Mouse (Mus musculus) neural tube, embryonic 15.5 days (tissue): ENCODE measurements around the gene Wsb1. TPM values are rescaled to one million over a fixed set of nuclear protein-coding genes. Genes with fewer than 3 reads are reported as not detected.
A peak's percentile ranks its signal among the peaks of the same experiment; 100 is the strongest.

Experiments
- ATAC-seq: fragments of 200-750 bp; cut with Nextera tagmentation; 2 replicates; pipeline ENCODE4 v1.8.0; 2017; ENCODE audit warnings: mild to moderate bottlenecking, moderate TSS enrichment, moderate library complexity; ENCODE audit not compliant: low FRiP score
- H3K27ac ChIP-seq: fragments of 300-500 bp; sonication (generic); replicated peaks from 2 replicates; pipeline ENCODE4 v1.5.1; 2015; ENCODE audit warnings: mild to moderate bottlenecking, inconsistent platforms
- H3K27me3 ChIP-seq: fragments of 300-500 bp; sonication (generic); replicated peaks from 2 replicates; pipeline ENCODE4 v1.6.1; 2015; ENCODE audit warnings: inconsistent platforms
- H3K36me3 ChIP-seq: fragments of 300-500 bp; sonication (generic); 2 replicates; pipeline ENCODE4 v1.6.1; 2015; ENCODE audit warnings: inconsistent platforms
- H3K4me1 ChIP-seq: fragments of 300-500 bp; sonication (generic); 2 replicates; pipeline ENCODE4 v1.6.1; 2015; ENCODE audit warnings: inconsistent platforms
- H3K4me2 ChIP-seq: fragments of 300-500 bp; sonication (generic); 2 replicates; pipeline ENCODE4 v1.6.1; 2015; ENCODE audit warnings: inconsistent platforms, mild to moderate bottlenecking, moderate library complexity
- H3K4me3 ChIP-seq: fragments of 300-500 bp; sonication (generic); replicated peaks from 2 replicates; pipeline ENCODE4 v1.5.1; 2015; ENCODE audit warnings: mild to moderate bottlenecking, inconsistent platforms
- H3K9ac ChIP-seq: fragments of 300-500 bp; sonication (generic); replicated peaks from 2 replicates; pipeline ENCODE4 v1.6.1; 2015; ENCODE audit warnings: mild to moderate bottlenecking, inconsistent platforms
- H3K9me3 ChIP-seq: fragments of 300-500 bp; sonication (generic); replicated peaks from 2 replicates; pipeline ENCODE4 v1.6.1; 2016; ENCODE audit warnings: inconsistent platforms
- WGBS: fragments of 180-500 bp; shearing (Covaris S2); methylation state at CpG from one replicate; pipeline ENCODE4 v1.1.7; 2015; ENCODE audit warnings: mixed read lengths; 5-methylcytosine and 5-hydroxymethylcytosine counted together
- polyA plus RNA-seq: library from polyadenylated mRNA; unstranded; fragments of >200 nt; fragmentation: Nextera tagmentation; extraction: Ambion mirVana; gene quantifications from 2 replicates; pipeline ENCODE4 v1.2.1, GENCODE M21; 2015

Wsb1 gene
- polyA plus RNA-seq, 1 experiment from 2014 or later, result 444 TPM

DNA sequence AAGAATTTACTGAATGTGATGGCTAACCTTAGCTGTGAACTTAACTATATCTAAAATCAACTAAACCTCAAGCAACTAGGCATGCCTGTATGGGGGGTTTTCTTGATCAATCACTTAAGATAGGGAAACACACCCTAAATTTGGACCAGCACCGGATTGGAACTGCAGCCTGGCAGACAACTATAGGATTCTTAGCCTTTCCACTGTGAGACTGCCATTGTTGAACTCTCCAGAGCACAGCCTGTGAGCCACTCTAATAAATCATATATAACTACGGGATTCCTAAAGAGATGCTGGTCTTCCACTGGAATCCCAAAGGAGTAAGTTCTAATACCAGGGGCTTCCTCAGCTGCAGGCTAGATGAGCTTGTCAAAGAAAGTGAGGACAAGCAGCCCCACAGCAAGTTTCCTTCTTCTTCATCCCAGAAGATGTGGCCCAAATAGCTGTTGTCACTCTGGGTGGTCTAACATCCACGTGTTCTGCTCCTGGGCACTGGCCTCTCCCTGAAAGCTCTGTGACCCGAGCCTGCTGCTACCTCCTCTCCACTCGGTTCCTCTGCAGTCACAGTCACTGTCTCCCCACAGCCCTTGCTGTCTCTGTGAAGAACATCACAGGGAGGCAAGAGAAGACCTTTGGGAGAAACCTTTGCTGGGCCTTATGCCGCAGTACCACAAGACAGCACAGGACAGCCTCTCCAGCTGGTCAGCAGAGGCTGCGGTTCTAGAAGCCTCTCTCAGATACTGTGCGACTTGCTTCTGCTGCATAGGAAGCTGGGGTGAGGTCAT, 28.9 kb downstream of the Wsb1 start:
- Histone ChIP-seq H3K4me1 (peaks cover 14% of the 10 kb centered on the region), H3K4me2 (no peak overlapping the region), H3K4me3 (no peak overlapping the region), H3K36me3 (no peaks in the 10 kb centered on the region), H3K9ac (no peak overlapping the region), H3K27ac (no peak overlapping the region), H3K27me3 (no peaks in the 10 kb centered on the region), H3K9me3 (no peaks in the 10 kb centered on the region)
- ATAC-seq, result no peak
- 63% methylated on average over 8 of the region's 8 CpGs for WGBS

DNA sequence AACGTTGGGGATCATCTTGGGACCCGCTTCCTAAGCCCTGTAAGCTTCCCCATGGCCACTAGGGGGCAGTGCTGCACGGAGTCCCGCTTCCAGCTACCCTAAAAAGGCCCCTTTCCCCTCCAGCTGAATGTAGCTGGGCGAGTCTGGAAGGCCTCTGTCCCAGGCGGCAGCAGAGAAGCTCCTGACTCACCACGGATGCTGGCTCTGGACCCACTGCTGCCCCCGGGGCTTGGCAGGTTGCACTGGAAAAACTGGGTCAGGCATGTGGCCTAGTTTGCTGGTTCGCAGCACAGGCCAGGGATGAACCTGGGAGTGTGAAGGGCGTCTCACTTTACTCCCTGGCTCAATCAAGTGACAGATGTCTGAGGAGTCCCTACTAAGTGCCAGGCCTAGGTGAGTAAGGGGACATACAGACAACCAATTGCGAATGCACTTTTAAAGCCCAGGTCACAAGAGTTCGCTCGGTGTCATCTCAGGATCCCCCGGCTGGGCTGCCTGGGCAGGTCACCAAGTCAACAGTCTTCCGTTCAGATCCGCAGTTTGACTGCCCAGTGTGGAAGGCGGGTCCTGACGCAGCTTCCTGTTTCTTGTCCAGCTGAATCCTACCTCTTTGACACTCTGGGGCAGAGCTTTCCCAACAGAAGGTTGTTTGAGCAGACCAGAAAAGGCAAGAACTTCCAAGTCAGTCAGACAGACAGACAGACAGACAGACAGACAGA, 29.8 kb downstream of the Wsb1 start:
- Histone ChIP-seq H3K4me1 (peaks cover 10% of the 10 kb centered on the region), H3K9ac (no peak overlapping the region), H3K27me3 (no peaks in the 10 kb centered on the region), H3K4me3 (no peak overlapping the region), H3K9me3 (no peaks in the 10 kb centered on the region), H3K36me3 (no peaks in the 10 kb centered on the region), H3K27ac (no peak overlapping the region), H3K4me2 (0 out of 2 replicates have a peak overlapping the region, but pooled peaks have one; percentile 20)
- 40% methylated on average over 18 of the region's 18 CpGs for WGBS
- no peak for ATAC-seq

DNA sequence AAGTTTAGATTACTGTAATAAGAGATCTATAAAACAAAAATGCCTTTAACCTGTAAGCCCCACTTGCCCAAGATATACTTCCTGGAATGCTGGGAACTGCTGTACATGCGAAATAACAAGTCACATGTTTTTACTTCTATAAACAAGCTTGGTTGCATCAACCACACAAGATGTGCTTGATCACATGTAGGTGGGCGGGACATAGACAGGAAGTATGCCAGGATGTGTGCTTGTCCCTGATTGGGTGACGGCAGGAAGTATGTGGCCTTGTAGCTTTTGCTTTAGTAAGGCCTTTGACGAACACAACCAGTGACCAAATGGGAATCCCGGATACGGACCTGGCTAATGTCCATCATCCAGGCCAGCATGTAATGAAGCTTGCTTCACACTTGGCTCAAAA, 31.1 kb downstream of the Wsb1 start:
- Histone ChIP-seq H3K4me1 (peaks cover 8% of the 10 kb centered on the region), H3K27me3 (no peaks in the 10 kb centered on the region), H3K9me3 (no peaks in the 10 kb centered on the region), H3K36me3 (no peaks in the 10 kb centered on the region), H3K4me2 (no peak overlapping the region), H3K9ac (no peak overlapping the region), H3K4me3 (no peak overlapping the region), H3K27ac (no peak overlapping the region)
- WGBS, result 90% methylated on average over 6 of the region's 6 CpGs
- no peak for ATAC-seq

DNA sequence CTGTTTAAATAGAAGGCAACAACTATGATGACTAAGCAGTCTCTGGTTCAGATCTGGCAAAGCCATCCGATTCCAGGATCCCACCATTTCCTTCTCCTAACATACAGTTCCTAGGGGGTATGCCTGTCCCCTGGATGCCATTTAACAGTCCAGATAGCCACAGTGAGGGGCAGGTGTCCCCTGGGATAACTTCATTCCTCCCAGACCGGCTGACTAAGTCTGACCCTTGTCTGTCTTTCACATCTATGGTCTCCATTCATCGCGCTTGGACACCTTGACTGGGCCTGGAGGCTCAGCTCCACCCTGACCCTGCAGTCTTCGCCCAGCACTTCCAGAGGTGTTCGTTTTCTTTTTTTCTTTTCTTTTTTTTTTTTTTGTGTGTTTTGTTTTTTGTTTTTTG, 31.8 kb downstream of the Wsb1 start:
- H3K36me3 ChIP-seq, result no peaks in the 10 kb centered on the region
- ATAC-seq, result no peak
- WGBS, result 94% methylated on average over 6 of the region's 6 CpGs

DNA sequence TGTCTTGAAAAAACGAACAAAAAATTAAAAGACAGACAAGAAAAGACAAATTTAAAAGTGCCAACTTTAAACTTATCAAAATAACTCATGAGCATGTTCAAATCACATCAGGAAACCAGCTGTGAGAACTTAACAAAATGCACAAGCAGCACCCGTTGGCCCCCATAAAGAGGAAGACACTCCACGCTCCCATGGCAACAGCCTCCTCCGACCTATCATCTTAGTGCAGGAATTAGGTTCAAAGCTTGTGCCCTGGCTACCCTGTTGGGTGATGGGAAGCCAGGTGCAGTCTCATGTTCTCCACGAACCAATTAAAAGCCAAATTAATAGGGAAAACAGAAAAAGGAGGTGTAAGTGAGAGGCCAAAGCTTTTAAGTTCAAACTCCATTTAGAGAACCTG, 32.8 kb downstream of the Wsb1 start:
- peaks cover 8% of the 10 kb centered on the region for H3K4me1 ChIP-seq
- H3K27ac ChIP-seq, result no peak overlapping the region
- H3K9me3 ChIP-seq, result no peaks in the 10 kb centered on the region
- H3K4me3 ChIP-seq, result no peak overlapping the region
- no peaks in the 10 kb centered on the region for H3K27me3 ChIP-seq
- WGBS, result 71% methylated on average over 5 of the region's 5 CpGs
- no peak overlapping the region for H3K9ac ChIP-seq
- no peak for ATAC-seq
- H3K4me2 ChIP-seq, result no peak overlapping the region
- no peaks in the 10 kb centered on the region for H3K36me3 ChIP-seq

More for the DNA sequence above, 31.8 kb downstream of the Wsb1 start:
- H3K4me3 ChIP-seq, result no peak overlapping the region
- H3K4me2 ChIP-seq, result no peak overlapping the region
- no peak overlapping the region for H3K9ac ChIP-seq
- H3K27me3 ChIP-seq, result no peaks in the 10 kb centered on the region
- no peak overlapping the region for H3K27ac ChIP-seq
- H3K9me3 ChIP-seq, result no peaks in the 10 kb centered on the region
- peaks cover 8% of the 10 kb centered on the region for H3K4me1 ChIP-seq

DNA sequence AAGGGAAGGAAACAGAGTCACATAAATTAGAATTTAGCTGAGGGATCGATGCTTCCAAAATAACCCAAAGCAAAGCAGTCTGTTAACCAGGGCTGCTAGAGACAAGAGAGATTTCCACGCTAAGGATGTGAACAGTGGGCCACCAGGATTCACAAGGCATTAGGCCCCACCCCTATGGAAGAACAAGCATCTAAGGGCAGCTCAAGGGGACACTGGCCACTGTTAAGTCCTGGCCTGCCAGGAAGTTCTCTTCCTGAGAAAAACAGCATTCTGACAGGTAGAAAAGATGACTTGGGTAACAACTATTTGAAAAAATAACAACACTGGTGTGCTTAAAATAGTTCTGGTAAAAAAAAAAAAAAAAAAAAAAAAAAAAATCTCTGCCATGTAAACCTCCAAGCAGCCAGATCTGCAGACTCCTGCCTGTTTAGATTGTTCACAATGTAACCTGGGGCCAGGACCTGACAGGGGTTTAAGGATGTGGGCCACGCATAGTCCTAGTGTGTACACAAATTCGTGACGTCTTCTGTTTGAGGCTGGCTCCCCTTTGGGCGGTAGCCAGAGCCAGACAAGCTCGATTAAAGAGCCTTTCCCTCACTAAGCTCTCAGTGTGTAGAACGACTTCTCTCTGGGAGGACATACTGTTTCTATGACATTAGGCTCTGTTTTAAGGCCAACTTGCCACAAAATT, 35.4 kb downstream of the Wsb1 start:
- Histone ChIP-seq H3K4me3 (no peak overlapping the region), H3K4me2 (no peak overlapping the region), H3K27me3 (no peaks in the 10 kb centered on the region), H3K9me3 (no peaks in the 10 kb centered on the region), H3K4me1 (no peaks in the 10 kb centered on the region), H3K36me3 (no peaks in the 10 kb centered on the region), H3K27ac (no peak overlapping the region), H3K9ac (no peak overlapping the region)
- WGBS, result 78% methylated on average over 8 of the region's 8 CpGs
- ATAC-seq, result no peak

DNA sequence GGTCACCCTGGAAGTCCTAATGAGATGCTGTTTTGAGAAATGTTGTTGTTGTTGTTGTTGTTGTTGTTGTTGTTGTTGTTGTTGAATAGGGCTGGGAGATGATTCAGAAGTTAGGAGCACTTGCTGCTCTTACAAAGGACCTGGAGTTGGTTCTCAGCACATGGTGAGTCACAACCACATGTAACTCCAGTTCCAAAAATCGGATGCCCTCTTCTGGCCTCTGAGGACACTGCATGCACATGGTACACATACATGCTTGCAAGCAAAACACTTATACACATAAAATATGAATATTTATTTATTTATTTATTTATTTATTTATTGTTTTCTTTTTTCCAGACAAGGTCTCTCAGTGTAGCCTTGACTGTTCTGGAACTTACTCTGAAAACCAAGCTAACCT, 36.4 kb downstream of the Wsb1 start:
- Histone ChIP-seq H3K36me3 (no peaks in the 10 kb centered on the region), H3K27ac (no peak overlapping the region), H3K4me1 (0 out of 2 replicates have a peak, but pooled peaks cover 2% of the 10 kb centered on the region), H3K4me3 (no peak overlapping the region), H3K9me3 (no peaks in the 10 kb centered on the region), H3K27me3 (no peaks in the 10 kb centered on the region), H3K4me2 (no peak overlapping the region), H3K9ac (no peak overlapping the region)
- no peak for ATAC-seq
- WGBS, result 100% methylated on average over 1 of the region's 1 CpGs

DNA sequence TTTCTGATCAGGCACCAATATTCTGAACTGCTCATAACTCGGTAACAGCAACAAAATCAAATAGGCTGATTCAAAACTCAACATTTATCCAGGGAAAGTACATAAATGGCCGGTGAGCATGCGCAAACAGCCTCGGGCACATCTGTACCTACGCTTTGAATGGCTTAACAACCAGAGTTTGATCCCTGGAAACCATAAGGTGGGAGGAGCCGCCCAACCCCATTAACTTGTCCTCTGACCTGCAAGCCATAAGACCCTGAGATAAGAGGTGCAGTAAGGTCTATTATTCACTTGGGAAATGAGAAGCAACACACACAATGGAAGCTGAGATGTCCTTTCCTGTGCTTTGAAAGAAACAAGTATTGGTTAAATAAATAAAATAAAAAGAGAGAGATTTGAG, 37.3 kb downstream of the Wsb1 start:
- no peak overlapping the region for H3K4me2 ChIP-seq
- no peaks in the 10 kb centered on the region for H3K36me3 ChIP-seq
- ATAC-seq, result no peak
- H3K27me3 ChIP-seq, result no peaks in the 10 kb centered on the region
- no peak overlapping the region for H3K27ac ChIP-seq
- H3K4me3 ChIP-seq, result no peak overlapping the region
- WGBS, result 69% methylated on average over 6 of the region's 6 CpGs
- H3K4me1 ChIP-seq, result 0 out of 2 replicates have a peak, but pooled peaks cover 2% of the 10 kb centered on the region
- no peaks in the 10 kb centered on the region for H3K9me3 ChIP-seq
- no peak overlapping the region for H3K9ac ChIP-seq

DNA sequence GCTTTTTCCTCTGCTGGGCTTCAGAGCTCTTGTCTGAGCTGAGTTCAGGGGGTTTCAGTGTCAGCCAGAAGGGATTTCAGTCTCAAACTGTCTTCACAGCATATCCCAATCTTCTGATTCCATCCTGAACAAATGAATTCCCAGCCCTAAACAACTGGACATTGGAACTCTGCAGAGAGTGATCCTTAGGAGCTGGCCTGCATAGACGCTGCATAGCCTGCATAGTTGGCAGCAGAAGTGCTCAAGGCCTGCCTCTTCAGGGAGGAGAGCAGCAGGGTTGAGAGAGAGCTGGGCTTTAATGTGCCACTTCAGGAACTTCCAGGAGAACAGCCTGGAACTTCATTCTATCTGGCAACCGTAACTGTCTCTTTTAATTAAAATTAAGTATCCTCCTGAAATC, 38.9 kb downstream of the Wsb1 start:
- Histone ChIP-seq H3K9me3 (no peaks in the 10 kb centered on the region), H3K27me3 (no peaks in the 10 kb centered on the region), H3K36me3 (no peaks in the 10 kb centered on the region), H3K4me3 (no peak overlapping the region), H3K4me1 (0 out of 2 replicates have a peak, but pooled peaks cover 2% of the 10 kb centered on the region), H3K9ac (no peak overlapping the region), H3K27ac (no peak overlapping the region), H3K4me2 (no peak overlapping the region)
- 81% methylated on average over 2 of the region's 2 CpGs for WGBS
- ATAC-seq, result no peak

DNA sequence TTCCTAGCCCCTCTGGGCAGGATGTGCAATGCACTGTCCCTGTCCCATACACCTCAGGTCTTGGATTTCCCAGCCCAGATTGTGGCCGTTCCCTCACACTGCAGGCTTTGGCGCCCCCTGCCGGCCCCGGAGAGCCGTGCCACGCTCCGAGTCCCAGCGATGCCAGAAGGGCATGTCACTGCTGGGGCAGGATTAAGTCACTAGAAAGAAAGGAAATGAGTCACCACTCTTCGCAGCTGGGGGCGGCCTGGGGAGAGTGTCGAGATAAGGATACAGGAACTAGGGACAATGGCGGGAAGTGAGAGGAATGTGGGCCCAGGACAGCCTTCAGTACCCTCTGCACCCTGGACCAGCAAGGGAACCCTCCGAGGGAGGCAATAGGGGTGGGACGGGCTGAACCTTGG, 40.5 kb downstream of the Wsb1 start:
- peak; percentile 35; the same call in 1 of the 2 replicates for ATAC-seq
- Histone ChIP-seq H3K4me1 (0 out of 2 replicates have a peak, but pooled peaks cover 2% of the 10 kb centered on the region), H3K27ac (no peak overlapping the region), H3K4me3 (no peak overlapping the region), H3K4me2 (no peak overlapping the region), H3K9ac (no peak overlapping the region), H3K36me3 (no peaks in the 10 kb centered on the region), H3K27me3 (no peaks in the 10 kb centered on the region), H3K9me3 (no peaks in the 10 kb centered on the region)
- WGBS, result 13% methylated on average over 14 of the region's 14 CpGs

DNA sequence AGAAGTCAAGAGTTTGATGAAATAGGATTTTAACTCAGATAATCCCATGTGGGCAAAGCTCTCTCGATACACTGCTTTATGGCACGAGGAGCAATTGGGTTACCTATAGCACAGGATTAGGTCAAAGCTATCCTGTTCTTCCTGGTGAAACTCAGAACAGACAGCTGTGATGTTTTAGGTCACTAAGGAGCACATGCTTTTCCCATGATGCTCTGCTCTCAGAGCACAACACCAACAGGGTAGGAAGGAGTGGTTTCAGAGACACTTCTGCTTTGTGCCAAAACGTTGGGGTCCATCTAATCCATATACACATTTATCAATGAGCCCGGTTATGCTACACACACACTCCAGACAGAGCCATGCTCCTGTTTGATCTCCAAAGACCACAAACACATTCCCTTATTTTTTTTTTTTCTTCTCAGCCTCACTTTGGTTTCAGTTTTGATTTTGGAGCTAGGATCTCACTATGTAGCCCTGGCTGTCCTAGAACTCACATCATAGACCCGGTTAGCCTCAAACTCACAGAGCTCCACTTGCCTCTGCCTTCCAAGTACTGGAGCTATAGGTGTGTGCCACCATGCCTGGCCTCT, 44.5 kb downstream of the Wsb1 start:
- no peak overlapping the region for H3K4me2 ChIP-seq
- H3K9me3 ChIP-seq, result no peaks in the 10 kb centered on the region
- no peaks in the 10 kb centered on the region for H3K27me3 ChIP-seq
- H3K9ac ChIP-seq, result no peak overlapping the region
- 0 out of 2 replicates have a peak, but pooled peaks cover 2% of the 10 kb centered on the region for H3K4me1 ChIP-seq
- no peak overlapping the region for H3K27ac ChIP-seq
- ATAC-seq, result no peak
- WGBS, result 89% methylated on average over 5 of the region's 5 CpGs
- no peaks in the 10 kb centered on the region for H3K36me3 ChIP-seq
- no peak overlapping the region for H3K4me3 ChIP-seq
